Mouse (Mus musculus) testis, postnatal 14 days (tissue): ENCODE results near the gene Gas7.

Experiments
- DNase-seq: peaks from one replicate; pipeline ENCODE4 v3.0.0; 2021; ENCODE audit warnings: low spot score

Gas7 gene

GRCm38 (mm10) chr11:67489647-67490175 is 34.5 kb downstream of the Gas7 start:
- no peak for DNase-seq

- DNase-seq = no peak
Observed at GRCm38 (mm10) chr11:67496796-67497195, 41.6 kb downstream of the Gas7 start.

GRCm38 (mm10) chr11:67500115-67500514 is 44.9 kb downstream of the Gas7 start:
- DNase-seq = no peak

GRCm38 (mm10) chr11:67501468-67502244 is 46.4 kb downstream of the Gas7 start:
- DNase-seq = no peak

- no peak for DNase-seq
Observed at GRCm38 (mm10) chr11:67509219-67509876, 54.1 kb downstream of the Gas7 start.

GRCm38 (mm10) chr11:67510831-67511230 is 55.6 kb downstream of the Gas7 start:
- DNase-seq = no peak

- DNase-seq = no peak
Observed at GRCm38 (mm10) chr11:67513001-67513400, 57.8 kb downstream of the Gas7 start.

- DNase-seq = no peak
Observed at GRCm38 (mm10) chr11:67514401-67514800, 59.2 kb downstream of the Gas7 start.

GRCm38 (mm10) chr11:67515020-67515911 is 60.0 kb downstream of the Gas7 start:
- peak; percentile 48 for DNase-seq

GRCm38 (mm10) chr11:67515912-67516305 is 60.7 kb downstream of the Gas7 start:
- no peak for DNase-seq

- DNase-seq = no peak
Observed at GRCm38 (mm10) chr11:67517748-67518147, 62.5 kb downstream of the Gas7 start.

- DNase-seq = no peak
Observed at GRCm38 (mm10) chr11:67518985-67519384, 63.7 kb downstream of the Gas7 start.

GRCm38 (mm10) chr11:67522671-67523070 is 67.4 kb downstream of the Gas7 start:
- no peak for DNase-seq

GRCm38 (mm10) chr11:67523806-67524205 is 68.6 kb downstream of the Gas7 start:
- DNase-seq = peak; percentile 44

GRCm38 (mm10) chr11:67524731-67525130 is 69.5 kb downstream of the Gas7 start:
- DNase-seq = no peak

GRCm38 (mm10) chr11:67525841-67526240 is 70.6 kb downstream of the Gas7 start:
- no peak for DNase-seq

GRCm38 (mm10) chr11:67526621-67527545 is 71.6 kb downstream of the Gas7 start:
- peak; percentile 34 for DNase-seq

GRCm38 (mm10) chr11:67531286-67531685 is 76.0 kb downstream of the Gas7 start:
- no peak for DNase-seq

GRCm38 (mm10) chr11:67531926-67532565 is 76.8 kb downstream of the Gas7 start:
- no peak for DNase-seq

GRCm38 (mm10) chr11:67532728-67533127 is 77.5 kb downstream of the Gas7 start:
- no peak for DNase-seq

- no peak for DNase-seq
Observed at GRCm38 (mm10) chr11:67533151-67533550, 77.9 kb downstream of the Gas7 start.
